Mouse (Mus musculus): Measurements from ENCODE around the gene Grb10.

DNA sequence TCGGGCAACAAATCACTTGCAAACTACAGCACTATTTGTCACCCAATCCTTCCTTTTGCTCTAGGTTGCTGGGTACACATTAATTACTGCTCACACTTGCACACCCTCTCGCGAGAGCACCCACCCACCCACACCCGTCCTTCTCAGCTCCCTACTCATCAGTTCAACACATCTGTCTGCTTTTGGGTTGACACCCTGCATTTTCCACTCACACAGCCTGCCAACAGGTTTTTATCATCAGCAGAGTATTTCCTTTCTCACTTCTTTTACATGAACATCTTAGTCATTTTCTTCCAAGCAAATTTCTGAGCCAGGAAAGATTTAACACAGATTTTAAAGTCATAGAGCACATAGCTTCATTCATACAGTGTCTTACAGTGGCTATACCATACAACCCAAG lies 48.6 kb downstream of the Grb10 start:
- TF ChIP-seq EP300 (IDR thresholded peaks at IDR 0.05; ENCODE audit: low read depth) = no peak
- TF ChIP-seq CTCF (IDR thresholded peaks at IDR 0.05; ENCODE audit: low read depth) = no peak
